Mouse (Mus musculus) spleen, embryonic (tissue): ENCODE data around the gene Dscam.

Source experiments
- CTCF ChIA-PET: fragments of 350-600 bp; sonication (Branson Sonifier 250); formaldehyde crosslinking; loops from one replicate; lab custom pipeline; 2022; lab: Charles Lee

The Dscam gene

DNA sequence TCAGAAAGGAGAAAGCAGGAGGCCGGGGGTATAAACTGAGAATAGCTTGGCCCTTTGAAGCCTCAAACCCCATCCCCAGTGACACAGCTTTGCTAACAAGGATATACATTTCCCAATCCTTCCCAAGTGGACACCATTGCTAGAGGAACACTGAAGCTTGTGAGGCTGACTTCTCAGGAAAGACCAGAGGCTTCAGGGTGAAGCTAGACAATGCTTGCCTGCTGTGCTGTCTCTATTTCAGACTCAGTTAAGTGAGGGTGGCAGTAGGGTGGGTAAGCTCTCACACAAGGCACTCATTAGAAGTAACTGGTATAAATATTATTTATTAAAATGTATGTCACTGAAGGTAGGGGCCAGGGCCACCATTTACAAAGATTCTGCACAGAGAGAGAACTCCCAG lies 502.1 kb downstream of the Dscam start:
- CTCF ChIA-PET: no interaction called here

DNA sequence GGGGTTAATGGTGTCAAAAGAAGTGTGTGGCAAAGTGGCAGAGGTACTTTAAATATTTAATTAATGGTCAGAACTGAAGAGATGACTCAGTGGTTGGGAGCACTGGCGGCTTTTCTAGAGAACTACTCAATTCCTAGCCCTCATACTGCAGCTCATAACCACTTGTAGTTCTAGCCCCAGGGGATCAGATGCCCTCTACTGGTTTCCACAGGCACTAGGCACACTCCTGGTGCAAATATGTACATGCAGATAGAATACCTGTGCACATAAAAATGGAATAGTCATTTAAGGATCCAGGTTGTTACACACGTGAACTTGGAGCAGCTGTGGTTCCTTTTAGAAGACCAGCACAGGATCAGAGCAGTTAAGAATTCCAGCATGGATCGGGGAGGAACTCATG lies 509.5 kb downstream of the Dscam start:
- CTCF ChIA-PET: no interaction called here

DNA sequence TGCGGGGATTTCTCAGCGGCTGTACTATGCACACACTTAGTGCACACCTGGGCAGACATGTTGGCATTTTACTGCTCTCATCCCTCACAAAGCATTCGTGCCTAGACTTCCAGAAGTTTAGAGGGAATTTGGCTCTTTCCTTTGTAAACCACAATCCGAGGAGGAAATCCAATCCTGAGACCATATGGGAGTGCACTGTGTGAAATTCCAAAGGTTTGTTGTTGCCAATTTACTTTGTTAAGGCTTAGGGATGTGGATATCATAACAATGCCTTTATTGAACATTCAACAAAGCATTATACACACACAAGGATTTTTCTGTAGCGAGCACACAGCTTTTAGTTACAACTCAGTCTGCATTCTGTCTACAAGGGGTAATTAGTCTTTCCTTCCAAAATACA lies 511.3 kb downstream of the Dscam start:
- CTCF ChIA-PET: no interaction called here

DNA sequence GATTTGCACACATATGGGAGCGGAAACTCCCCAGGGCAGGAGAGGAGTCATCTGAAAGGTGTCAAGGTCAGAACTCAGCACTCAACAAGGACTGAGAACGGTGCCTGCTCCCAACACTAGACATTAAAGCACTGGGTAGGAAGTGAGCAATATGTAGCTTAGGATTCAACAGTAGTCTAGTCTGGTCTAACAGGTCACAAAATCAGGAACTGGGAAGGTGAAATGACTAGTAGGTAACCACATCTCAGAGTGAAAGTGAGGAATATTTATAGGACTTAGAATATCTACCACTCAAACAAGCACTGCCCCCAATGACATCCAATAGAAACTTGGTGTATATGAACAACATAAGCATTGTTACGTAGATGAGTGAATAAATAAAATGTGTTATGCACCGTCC lies 515.0 kb downstream of the Dscam start:
- CTCF ChIA-PET: no interaction called here

DNA sequence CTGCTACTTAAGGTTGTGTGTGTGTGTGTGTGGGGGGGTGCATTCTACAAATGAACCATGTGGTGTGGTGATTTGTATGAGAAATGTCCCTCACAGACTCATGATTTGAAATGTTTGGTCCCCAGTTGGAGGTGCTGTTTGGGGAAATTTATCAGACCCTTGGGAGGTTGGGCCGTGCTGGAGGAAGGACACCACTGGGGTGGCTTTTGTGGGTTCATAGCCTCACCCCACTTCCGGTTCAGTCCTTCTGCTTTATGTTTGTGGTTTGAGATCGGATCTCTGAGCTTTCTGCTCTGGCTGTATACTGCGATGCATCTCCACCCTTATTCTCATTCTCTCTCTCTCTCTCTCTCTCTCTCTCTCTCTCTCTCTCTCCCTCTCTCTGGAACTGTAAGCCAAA lies 516.5 kb downstream of the Dscam start:
- CTCF ChIA-PET: interaction anchor here (0.6 to 1.4 kb wide), 2 partner anchors 185 to 187 kb away, joined by 3 read pairs; partner anchors contain the start of gene Pcp4

DNA sequence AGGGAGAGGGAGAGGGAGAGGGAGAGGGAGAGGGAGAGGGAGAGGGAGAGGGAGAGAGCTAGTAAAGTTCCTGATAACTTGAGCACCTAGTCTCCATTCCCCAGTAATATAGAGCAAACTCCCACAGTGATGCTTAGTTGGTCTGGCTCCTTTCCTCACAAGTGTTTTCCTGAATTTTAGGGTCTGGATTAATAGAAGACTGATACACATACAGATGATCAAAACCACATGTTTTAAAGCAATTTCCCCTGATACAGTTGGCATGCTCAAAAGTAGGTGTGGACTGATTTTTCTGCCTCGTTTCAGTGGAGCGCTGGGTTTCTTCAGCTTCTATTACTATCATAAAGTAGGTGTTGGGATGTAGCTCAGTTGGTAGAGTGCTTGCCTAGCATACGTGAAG lies 519.1 kb downstream of the Dscam start:
- CTCF ChIA-PET: no interaction called here

DNA sequence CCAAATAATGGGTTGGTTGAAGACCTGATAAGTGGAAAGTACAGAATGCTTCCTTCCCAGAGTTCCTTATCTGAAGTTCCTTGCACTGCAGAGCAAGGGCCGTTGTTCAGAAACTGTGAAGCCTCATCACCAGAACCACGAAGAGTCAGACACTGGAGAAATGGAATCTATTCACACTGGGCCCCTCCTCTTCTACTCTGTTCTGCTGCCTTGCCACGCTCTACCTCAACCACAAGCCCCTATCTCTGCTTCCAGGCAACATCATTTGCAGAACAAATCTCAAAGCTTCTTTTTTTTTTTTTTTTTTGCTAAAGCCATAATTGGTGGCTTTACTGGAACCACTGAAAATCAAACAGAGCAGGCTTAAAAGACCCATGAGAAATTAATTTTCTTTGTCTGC lies 530.5 kb downstream of the Dscam start:
- CTCF ChIA-PET: interaction anchor here (0.6 kb wide), 1 partner anchor 31 kb away, joined by 6 read pairs; no protein-coding TSS in a partner anchor

DNA sequence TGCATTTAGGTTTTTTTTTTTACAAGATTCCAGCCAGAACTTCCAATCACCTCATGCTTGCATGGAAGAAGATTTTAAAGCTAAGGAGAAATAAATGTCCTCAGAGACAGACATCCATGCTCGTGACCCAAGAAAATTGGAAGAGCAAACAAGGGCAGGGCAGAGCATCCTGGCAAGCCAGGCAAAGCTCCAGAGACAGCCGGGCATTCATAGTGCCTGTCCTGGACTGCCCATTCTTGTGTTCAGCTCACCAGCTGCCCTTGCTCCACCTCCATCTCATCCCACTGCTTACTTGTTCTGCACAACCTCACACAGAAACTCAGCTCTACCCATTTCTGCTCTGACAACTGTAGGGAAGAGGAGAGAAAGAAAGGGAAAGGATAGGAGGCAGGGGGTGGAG lies 534.6 kb downstream of the Dscam start:
- CTCF ChIA-PET: interaction anchor here (0.7 kb wide), 1 partner anchor 63 kb away, joined by 4 read pairs; no protein-coding TSS in a partner anchor

DNA sequence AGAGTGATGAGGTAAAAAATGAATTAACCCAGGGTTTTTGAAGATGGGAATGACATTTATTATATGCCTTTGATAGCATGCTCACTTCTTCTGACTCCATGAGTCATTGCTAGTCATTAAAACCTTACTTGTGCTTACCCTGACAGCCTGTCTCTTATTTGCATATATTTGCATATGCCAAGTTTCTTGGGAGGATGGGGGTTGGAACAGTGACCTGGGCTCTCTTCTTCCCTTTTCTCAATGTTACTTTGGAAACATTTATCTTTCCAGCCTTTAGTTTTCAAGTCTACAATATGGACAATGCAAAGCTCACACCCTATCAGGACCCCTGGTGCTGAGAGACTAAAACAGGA lies 535.8 kb downstream of the Dscam start:
- CTCF ChIA-PET: interaction anchor here (0.6 kb wide), 1 partner anchor 62 kb away, joined by 3 read pairs; no protein-coding TSS in a partner anchor

DNA sequence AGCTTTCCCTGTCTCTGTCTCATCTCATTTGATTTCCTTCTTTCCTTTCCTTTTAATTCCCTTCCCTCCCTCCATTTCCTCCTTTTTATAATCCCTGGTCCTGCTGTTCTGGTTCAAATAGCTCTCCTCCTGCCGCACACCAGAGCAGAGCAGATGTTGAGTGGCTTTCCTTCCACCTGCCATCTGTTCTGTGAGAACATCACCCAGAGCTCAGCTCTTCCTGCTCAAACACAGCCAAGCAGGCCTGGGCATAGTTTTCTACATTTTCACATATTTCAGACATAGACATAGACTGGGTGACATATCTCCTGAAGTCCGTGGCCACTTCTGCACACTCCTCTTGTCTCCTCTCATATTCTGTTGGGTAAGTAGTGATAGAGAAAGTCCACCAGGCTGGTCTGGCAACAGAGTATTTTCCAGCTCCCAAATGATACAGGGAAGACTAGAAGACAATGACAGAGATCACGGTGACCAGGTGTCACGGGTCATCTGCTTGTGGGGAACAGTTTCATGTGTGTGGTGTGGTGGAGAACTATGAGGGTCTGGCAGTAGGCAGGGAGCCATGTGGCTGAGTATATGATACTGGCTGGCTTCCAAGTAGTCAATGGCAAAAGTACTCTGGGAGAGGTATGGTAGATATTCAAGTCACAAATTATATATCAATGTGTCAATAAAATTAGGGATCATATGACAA lies 536.3 kb downstream of the Dscam start:
- CTCF ChIA-PET: no interaction called here

DNA sequence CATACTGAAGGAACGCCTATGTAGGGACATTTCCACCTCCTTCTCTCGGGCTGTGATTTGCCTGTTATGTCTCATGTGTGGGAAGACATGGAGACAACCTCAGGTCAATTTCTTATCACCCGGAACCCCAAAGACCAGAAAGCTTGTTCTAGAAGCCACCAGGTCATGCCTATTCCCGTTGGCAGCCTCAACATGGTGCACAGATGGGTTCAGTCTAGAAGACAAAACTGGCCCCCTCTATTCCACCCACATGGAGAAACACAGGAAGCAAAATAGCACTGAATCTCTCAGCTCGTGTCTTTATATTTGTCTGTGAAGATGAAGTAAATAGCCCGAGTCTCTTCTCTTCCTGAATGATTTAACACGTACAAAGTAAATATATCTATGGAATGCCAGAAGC lies 540.3 kb downstream of the Dscam start:
- CTCF ChIA-PET: interaction anchor here (1.2 kb wide), 1 partner anchor 163 kb away, joined by 3 read pairs; the partner anchor contains the start of gene Pcp4

DNA sequence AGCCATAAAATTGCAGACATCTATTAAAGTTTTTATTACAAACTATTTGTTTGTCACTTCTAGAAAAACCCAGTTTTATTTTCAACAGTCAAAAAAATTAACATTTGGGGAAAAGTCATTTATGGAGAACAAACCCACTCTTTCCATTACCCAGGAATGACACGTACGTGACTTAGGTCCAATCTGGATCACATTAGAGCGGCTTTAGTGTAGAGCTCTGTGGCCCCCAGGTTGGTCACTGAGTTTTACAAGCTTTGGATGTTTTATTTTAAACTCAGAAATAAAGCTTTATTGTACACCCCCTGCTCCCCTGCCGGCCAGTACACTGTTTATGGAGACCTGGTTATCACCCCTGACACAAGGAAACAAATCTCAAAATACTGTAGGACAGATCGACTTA lies 540.9 kb downstream of the Dscam start:
- CTCF ChIA-PET: no interaction called here

DNA sequence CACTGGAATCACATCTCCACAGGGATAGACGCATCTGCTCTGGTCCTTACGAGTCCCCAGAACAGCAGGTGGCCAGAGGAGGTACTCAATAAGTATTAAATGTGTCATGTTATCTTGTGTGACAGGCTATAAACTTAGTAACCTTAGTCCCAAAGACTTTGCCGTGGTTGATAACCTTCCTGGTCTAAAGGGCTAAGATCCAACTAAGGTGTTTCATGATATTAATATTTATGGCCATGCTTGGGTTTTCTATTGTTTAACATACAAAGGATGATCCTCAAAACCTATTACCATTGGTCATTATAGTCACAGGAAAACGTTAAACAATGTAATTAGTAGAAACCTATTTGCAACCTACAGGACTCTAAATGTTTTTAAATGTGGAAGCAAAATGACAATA lies 545.1 kb downstream of the Dscam start:
- CTCF ChIA-PET: no interaction called here

DNA sequence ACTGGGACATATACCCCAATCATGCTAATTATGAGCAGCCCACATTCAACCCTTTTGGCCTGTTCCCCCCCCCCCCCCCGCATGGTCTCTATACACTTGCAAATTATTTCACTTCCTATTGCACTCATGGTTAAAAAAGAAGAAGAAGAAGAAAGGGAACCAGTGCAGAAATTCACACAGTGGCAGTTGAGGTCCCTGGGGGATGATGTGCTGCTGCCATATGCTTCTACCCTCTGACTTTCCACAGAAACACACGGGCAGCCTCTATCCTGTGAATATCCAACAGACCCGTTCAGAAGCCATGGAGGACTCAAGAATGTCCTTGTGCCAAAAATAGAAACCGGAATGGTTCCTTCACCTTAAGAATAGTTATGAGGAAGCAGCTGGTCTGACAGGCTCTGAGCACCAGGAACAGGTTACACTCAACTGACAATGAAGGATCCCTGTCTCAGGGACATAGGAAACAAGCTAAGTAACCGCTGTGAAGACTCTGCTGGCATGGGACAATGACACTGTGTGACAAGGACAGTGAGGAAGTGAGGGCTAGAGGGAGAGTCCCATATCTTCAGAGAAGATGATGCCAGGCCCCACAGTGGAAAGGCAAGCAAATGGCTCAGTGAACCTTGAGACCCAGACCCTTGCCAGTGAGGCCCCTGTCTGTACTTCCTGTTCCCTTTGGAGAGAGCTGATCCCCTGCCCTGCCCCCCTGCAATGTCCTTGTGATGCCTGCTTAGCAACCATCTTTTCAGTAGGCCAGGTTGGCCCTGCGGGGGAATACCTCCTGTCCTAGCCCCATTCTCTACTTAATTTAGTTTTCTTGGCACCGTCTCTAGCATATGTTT lies 545.8 kb downstream of the Dscam start:
- CTCF ChIA-PET: interaction anchor here (0.6 to 1.0 kb wide), 2 partner anchors 12 to 878 kb away, joined by 3 to 4 read pairs; no protein-coding TSS in a partner anchor

DNA sequence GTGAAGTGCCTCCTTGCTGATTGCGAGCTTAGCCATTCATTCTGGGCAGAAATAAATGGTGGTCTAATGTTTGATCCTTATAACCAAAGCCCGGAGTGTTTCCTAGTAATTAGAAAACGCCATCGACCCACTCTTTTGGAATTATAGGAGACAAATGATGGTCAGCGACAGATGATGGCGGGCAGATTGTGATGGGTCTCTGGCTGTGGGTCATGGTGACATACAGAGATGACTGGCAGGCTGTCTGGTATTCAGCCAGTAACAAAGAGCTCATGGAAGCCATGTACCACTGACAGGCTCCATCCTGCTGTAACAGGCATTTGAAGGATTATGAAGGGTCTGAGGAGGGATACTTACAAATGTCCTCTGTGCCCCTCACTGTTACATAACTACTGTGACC lies 549.7 kb downstream of the Dscam start:
- CTCF ChIA-PET: no interaction called here

DNA sequence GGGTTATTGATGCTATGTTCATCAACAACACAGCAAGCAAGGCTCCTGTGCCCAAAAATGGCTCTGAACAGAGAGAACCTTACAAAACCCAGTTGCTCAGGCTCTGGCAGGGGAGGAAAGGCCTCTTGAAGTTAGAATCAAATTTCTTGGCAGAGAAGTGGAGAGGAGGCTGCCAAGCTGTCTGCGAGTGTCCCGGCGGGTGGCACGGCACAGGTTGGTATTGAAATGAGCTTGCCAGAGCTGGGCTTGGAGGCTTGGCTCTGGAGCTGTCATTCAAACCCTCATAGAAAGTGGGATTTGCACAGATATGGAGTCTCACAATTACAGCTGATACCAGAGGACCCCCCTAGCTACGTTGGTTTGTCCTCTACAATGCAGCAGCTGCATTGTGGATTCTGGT lies 550.1 kb downstream of the Dscam start:
- CTCF ChIA-PET: no interaction called here

DNA sequence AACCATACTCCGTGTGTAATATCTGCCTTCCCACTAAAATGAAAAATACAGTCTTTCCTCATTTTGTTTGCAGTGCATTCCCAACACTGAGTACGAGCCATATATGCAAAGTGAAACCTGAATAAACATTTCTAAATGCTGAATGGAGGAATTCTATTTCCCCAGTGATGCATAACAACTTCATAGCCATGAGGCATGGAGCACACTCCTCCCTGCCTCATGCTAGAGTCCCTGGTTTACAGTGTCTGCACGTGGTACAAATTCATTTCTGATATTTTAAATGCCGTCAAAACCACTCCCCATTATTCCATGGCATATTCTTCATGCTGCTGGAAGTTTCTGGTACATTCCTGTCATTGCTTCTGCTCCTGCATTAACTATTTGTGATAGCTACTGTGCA lies 552.8 kb downstream of the Dscam start:
- CTCF ChIA-PET: no interaction called here

DNA sequence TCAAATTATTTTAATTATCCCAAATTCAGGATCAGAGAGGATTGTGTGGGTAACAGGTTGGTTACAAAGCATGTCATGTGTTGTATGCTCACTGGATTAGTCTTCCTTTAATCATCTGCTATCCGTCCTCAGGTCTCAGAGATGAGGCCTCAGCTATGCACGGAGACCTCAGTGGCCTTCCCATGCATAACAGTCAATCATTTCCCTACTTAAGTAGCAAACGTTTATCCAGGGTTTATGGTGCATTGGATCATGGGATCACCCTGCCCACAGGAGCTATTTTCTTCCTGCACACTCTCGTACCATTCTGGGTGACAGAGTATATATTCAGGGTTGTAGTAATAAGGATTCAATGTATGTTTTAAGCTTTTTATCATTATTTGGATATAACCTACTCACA lies 557.3 kb downstream of the Dscam start:
- CTCF ChIA-PET: no interaction called here

DNA sequence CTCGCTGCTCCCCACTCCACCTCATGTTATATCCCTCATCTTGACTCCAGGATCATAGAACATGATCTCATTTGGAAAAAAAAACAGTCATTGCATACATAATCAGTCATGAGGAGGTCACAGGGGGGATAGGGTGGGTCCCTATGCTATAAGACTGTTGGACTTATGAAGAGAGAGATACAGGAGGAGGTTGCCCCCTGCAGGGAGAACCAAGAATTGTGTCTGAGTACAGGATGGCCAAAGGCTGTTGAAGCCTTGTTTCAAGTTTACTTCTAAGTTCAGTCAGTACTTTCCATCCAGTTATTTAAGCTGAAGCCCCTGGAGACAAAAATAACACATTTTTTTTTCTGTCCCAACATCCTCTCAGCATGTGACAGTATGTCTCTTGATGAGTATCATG lies 559.7 kb downstream of the Dscam start:
- CTCF ChIA-PET: interaction anchor here (0.7 to 1.3 kb wide), 3 partner anchors 53 to 144 kb away, joined by 3 to 7 read pairs (median 3); partner anchors contain the start of gene Pcp4

DNA sequence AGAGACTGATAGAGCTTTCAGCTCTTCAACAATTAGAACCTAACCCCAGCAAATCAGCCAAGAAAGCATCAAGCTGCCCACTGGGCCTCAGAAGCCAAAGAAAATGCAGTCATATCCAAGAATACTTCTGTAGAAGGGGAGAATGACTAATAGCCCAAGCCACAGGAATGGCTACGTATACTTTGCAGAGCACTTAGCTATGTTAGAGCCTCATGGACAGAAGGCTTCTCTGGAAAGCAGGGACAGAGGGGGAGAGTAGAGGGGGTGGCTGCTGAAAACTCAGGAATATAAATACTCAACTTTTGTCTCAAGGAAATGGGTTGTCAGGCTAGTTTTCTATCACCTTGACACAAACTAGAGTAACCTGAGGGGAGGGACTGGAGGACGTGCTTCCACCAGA lies 568.3 kb downstream of the Dscam start:
- CTCF ChIA-PET: no interaction called here

DNA sequence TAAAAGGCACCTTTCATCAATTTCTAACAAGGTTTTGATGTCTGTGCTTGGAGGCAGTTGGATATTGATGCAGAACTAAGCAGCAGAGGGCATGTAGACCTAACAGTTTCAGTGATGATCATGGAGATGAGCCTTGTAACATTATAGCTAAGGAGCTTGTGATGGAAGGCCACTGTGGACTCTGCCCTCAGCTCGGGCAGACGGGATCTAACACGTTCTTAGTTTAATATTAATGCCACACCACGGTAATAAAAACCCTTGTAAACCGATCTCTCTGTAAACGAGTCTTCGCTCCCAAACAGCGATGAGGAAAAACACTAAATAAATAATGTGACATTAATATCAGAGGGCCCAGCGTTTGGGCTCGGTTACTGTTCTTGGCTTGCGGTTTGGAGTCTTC lies 569.8 kb downstream of the Dscam start:
- CTCF ChIA-PET: no interaction called here

DNA sequence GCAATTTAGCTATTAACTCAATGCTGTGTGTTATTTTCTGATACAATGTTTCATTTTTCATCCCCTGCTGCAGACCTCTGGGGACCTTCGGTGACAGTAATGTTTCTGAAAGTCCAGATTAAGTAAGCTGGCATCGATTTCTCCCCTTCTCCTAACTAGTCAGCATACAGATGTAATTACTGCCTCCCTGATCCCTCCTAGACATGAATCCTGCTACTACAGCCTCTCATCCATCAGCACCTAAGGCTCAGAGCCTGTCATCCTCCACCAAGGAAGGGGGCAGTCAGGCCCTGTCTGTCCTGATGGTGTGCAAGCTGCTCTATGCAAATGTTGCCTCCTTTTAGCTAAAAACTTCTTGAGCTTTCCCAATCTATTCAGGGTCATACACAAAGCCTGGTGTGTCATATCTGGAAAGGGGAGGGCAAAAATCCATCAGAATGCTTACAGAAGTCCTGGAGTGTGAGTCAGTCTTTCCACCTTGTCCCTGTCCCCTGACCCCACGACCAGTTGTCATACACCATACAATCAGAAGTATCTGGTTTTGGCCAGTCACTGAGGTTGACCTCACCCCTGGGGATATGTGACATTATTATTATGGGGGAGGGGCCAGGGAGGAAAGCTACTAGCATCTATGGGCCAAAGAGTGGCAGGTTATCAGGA lies 571.0 kb downstream of the Dscam start:
- CTCF ChIA-PET: no interaction called here
